Mouse (Mus musculus) induced T-regulatory cell, adult 2 months (primary cell): ENCODE results near the gene Gm20388.

Source experiments
- DNase-seq: peaks from one replicate; pipeline ENCODE4 v3.0.0-alpha.2; 2012; ENCODE audit warnings: low read depth

Gene Gm20388

GRCm38 (mm10) chr8:120202546-120202945 is 291.9 kb downstream of the Gm20388 start:
- no peak for DNase-seq

DNA sequence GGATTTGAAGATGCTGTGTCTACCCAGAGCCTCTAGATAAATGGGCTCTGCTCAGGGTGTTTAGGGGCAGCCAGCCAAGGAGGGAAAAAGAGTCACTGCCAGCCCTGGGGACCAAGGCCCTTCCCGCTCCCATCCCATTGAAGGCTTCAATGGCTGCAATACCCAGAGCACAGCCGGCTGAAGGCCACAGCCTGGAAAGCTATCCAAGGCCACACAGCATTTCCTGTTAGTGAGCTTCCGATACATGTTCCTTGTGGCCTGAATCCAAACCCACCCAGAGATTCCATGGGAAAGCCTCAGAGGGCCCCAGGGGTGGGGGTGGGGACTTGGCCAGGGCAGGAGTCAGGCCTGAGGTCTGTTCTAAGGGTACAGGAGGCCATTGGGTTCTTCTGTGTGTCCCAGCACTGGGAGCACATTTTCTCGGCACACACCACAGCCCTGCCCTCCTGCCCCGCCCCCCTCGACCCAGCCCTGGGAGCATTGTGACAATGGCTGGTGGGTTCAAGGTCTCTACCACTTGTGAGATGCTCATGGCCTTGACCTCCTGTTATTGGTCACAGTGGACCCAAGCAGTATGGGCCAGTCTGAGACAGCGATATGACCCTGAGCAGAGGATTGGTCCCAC is 294.2 kb downstream of the Gm20388 start:
- DNase-seq, result no peak

DNA sequence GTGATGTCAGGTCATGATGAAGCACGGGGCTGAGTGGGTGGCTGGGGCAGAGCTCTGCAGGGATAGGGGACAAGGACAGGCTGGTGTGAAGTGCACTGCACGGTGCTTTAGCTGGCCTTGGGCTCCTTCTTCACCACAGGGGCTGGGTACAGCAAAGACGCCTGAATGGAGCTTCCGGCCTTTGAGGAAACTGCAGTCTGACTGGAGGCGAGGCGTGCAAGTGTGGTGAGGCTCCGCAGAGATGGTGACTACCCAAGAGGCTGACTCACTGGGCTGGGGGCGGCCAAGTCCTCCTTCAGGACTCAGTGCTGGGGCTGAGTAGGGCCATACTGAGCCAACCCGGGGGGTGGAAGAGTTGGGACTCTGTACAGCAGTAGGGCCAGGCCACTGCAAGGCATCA is 295.3 kb downstream of the Gm20388 start:
- DNase-seq, result peak; percentile 27

- DNase-seq, result peak; percentile 13
Observed at GRCm38 (mm10) chr8:120207364-120207763, 296.7 kb downstream of the Gm20388 start.

GRCm38 (mm10) chr8:120208113-120208512 is 297.5 kb downstream of the Gm20388 start:
- DNase-seq, result no peak

DNA sequence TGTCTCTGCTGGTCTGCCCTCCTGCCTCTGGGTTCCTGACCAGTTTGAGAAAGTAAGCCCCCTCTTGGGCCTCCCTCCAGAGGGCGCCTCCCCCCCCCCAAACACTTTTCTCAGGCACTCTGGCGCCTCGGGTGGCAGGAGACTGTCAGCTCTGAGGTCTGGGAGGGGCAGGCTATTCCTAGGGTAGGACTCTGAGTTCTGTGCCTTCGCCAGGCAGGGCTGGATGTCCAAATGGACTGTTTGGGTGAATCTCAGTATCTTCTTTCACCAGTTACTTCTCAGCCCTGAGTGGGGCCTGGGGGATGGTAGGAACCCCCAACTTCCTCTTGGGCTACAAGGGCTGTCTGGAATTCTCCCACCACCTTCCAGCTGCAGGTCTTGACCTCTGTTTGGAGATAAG is 300.7 kb downstream of the Gm20388 start:
- no peak for DNase-seq

DNA sequence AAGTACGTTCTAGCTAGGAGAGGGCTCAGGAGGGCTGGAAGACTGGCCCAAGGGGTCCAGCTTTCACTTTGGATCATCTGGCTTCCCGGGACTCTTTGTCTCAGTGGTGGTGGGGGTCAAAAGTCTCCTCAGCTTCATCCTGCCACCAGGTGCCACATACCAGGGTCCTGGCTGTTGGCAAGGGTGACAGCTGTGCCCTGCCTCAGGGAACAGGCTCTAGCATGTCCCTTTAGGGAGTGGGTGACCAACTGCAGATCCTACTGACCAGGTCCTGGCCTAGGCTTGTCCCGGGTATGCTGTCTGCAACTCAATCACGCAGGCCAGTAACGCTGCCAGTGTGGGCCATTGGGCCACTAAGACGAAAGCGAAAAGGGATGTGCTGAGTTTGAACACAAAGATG is 302.0 kb downstream of the Gm20388 start:
- DNase-seq, result no peak

DNA sequence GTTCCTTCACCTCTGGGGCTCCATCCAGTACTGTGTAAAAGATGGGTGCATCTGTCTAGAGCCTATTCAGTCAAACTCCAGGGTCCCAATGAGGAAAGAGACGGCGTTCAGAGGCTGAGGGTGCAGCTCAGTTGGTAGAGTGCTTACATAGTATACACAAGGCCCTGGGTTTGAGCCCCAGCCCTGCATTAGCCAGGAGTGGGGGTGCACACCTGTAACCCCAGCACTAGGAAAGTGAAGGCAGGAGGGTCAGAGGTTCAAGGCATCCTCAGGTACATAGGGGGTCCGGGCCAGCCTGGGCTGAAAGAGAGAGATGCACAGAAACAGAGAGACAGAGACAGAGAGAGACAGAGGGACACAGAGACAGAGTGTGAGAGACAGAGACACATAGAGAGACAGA is 302.6 kb downstream of the Gm20388 start:
- no peak for DNase-seq

DNA sequence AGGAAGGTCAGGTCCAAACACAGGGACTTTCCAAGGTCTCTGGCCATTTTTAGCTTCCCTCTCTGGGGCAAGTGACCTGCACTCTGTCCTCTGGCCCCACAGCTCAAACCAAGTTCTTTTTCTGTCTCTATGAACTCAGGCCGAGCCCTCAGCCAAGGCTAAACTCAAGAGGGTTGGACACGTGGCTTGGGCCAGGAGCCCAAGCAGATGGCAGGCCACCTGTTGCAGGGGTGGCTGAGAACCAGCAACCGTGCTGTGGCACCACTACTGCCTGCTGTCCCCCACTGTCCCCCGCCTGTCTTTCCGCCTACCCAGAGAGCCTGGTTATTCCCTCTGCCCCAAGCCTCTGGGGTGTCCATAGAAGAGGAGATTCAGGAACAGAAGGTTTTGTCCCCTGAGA is 303.3 kb downstream of the Gm20388 start:
- DNase-seq, result no peak

GRCm38 (mm10) chr8:120215416-120216141 is 304.9 kb downstream of the Gm20388 start:
- no peak for DNase-seq

DNA sequence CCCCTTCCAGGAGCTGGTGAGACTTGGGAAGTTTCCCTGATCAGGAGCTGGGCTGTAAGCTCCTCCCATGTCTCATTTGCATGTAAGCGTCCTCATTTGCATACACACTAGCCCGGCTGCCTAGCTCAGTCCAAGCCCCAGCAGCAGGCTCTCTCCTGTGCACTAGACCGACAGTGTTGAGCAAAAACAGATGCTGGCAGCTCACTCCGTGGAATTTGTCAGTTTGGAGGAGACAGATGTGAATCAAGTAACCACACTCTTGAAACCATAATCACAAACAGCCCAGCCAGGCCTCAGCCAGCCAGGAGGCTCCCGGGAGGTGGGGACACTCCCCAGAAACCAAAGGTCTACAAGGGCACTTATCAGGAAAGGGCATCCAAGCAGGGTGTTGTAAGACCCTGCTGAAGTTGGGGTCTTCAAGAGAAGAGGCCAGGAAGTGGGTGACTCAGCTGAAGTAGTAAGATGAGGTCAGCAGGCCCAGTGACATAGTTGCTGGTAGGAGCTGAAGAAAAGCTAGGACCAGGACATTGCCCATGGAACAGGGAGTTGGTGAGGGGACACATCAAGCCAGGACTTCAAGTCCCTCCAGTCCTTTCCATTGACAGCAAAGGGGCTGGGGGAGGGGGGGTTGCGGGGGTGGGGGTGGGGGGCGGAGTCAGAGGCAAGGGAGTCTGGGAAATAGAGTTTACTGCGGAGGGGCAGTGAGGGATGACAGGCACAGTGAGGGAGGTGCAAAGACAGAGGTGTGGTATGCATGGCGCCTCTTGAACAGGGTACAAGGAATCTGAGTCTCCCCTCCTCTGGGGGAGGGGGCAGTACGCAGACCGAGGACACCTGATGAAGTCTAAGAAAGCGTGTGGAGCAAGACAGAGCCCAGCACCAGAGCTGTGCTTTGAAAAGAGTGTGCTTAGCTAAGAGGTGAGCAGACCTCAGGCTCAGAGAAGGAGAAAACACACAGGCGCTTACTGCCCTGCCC is 306.5 kb downstream of the Gm20388 start:
- DNase-seq, result no peak

DNA sequence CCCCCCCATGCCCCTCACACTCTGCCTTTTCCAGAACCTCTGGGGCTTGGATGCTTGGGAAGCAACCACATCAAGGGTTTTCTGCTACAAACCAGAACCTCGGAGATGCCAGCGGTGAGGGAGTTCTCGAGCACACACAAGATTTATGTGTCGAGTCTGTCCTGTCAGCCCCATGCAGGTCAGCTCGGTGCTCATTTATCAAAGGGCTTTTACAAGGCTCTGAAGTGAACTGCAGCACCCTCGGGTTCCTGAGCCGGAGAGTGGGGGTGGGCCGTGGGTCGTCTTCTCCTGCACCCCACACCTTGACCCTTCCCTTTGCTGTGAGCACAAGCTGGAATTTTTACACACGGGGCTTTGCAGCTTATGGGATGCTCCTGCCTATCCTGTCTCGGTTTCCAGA is 311.9 kb downstream of the Gm20388 start:
- DNase-seq, result no peak

GRCm38 (mm10) chr8:120224521-120225420 is 314.1 kb downstream of the Gm20388 start:
- peak; percentile 54 for DNase-seq

GRCm38 (mm10) chr8:120225421-120226151 is 314.9 kb downstream of the Gm20388 start:
- DNase-seq, result peak; percentile 74

- peak; percentile 29 for DNase-seq
Observed at GRCm38 (mm10) chr8:120226700-120227577, 316.3 kb downstream of the Gm20388 start.

- no peak for DNase-seq
Observed at GRCm38 (mm10) chr8:120227578-120227876, 316.9 kb downstream of the Gm20388 start.

DNA sequence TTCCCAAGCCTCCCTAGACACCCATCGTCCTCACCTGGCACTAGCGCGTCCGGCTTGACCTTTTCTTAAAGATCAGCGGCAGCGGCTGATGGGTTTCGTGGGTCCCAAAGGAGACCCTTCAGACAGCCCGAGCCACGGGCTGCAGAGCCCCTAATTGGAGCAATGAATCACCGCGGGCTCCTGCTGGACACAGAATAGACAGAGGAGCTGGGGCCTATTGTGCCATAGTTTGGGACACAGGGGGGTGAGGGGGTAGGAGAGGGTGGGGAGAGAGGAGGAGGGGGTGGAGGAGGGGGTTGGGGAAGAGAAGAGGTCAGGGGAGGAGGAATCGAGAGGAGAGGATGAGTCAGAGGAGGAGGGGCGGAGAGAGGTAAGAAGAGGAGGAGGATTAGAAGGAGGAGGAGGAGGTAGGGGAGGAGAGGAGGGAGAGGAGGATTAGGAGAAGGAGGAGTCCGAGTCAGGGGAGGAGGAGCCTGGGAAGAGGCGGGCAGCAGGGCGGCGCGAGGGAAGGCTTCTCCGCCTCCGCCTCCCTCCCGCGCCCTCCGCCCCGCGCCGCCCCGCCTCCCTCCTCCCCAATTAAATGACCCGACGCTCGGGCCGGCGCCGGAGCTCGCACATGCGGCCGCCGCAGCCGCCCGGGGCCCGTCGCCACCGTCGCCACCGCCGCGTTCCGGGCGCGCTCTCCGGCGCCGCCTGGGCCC is 317.4 kb downstream of the Gm20388 start, which contains the start of gene Gse1:
Gene Gse1, plus strand, starts transcription at position 566 of the 701 bp plus-strand sequence.
- DNase-seq, result peak; percentile 66

DNA sequence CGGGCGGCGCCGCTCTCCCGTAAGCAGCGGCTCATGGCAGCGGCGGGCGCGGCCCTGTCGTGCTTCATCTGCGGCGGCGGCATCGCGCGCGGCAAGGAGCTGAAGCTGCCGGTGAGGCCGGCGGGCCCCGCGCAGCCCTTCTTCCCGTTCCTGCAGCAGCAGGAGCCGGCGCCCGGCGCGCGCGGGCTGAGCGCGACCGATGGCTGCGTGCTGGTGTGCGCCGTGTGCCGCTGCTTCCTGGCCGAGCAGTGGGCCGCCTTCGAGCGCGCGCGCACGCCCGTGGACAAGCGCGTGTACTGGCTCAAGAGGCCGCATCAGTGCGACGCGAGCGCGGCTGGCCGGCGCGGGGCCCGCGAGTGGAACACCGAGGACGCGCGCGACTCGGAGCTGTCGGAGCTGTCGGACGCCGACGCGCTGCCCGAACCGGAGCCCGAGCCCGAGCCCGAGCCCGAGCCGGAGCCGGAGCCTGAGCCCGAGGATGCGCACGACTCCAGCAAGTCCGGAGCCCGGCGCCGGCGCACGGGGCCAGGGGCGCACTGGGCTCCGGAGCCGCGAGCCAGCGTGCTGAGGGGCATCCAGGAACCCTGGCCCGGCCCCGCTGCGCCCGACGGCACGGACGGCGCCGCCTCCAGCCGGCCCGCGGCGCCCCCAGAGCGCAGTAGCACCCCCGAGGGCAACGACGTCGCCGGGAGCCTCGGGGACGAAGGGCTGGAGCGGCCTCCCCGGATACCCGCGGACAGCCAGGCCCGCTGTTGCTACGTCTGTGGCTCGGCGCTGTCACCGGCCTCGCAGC is 318.3 kb downstream of the Gm20388 start:
- DNase-seq, result peak; percentile 35

DNA sequence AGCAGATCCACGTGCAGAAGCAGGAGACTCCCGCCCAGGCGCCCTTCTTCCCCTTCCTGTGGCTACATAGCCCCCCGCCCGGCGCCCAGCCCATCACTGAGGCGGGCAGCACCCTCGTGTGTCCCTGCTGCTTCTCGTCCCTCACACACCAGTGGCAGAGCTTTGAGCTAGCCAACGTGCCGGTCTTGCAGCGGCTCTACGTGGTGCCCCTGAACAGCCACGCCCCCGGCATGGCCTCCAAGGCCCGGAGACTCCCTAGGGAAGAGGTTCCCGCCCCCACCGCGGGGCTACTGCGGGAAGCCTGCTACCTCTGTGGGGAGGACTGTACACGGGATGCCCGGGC is 318.9 kb downstream of the Gm20388 start:
- DNase-seq, result peak; percentile 17
